Mouse (Mus musculus) kidney, adult 18-20 months (tissue): ENCODE data around the gene Fxr2.

Experiments
- DNase-seq: peaks from one replicate; pipeline ENCODE4 v3.0.0; 2021

The Fxr2 gene

DNA sequence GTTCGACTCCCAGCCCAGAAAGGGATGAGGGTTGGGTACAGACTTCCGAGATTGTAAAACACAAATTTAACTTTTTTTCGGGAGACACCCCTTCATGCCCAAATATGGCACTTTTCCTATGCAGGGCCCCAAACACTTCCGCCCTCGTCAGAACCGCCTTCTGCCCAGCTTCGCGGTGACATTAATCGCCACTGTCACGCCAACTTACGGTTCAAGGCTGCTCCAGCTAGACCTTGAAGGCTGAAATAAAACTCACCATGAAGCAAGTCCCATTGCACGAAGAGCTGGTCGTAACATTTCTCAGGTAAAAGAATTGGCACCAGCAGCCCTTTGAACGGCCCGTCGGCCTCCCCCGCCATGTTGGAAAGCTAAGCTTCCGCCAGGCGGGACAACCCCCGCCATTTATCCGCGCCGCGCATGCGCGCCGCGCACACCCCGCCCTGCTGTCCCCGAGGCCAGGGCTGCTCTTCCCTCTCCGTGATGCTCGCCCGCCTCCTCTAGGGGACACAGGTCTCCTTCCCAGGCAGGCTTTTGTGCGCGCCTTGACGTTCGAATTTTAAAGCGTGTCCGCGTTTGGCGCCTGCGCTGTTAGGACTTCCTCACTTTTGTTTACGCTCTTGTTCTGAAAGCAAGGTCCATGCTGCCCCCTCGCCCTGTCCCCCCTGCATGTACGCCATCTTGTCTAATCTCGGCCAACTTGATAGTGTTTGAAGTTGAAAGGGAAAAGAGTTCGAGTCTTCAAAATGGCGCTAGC, 29.6 kb downstream of the Fxr2 start, which contains the start of gene Mpdu1:
Mpdu1 (minus strand) TSS at position 430 of the 754 bp plus-strand sequence.
- DNase-seq, result peak; percentile 93

DNA sequence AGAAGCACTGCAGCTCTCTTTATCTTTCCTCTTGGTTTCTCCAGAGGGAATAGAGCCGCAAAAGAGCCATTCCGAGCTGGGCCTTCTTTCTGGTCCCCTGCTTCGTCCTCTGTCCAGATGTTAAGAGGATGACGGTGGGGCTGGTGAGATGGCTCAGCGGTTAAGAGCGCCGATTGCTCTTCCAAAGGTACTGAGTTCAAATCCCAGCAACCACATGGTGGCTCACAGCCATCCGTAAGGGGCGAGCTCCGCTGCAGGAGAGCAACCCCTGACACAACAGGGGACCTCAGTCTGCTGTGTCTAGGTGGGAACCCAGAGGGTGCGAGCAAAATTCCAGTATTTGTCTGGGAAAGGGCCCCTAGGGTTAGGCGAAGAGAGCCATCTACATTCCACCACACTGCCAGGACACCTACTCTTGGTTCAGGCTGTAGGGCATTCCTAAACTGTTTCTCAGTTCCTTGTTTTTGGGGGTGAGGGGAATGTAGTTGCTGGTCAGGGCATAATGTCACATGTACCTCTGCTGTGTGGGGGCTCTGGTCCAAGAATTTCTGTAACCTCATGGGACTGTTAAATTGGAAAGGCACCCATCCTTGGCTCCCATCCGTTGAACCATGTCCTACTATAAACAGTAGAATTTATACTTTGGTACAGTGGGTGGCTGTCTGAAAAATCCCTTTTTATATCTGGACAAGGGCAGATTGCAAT, 30.3 kb downstream of the Fxr2 start:
- DNase-seq, result no peak

- DNase-seq, result no peak
Measured at GRCm38 (mm10) chr11:69663795-69664194, 31.0 kb downstream of the Fxr2 start.

GRCm38 (mm10) chr11:69664841-69665240, 32.1 kb downstream of the Fxr2 start:
- no peak for DNase-seq

- no peak for DNase-seq
Measured at GRCm38 (mm10) chr11:69665457-69665960, 32.7 kb downstream of the Fxr2 start.

GRCm38 (mm10) chr11:69665961-69666664, 33.3 kb downstream of the Fxr2 start, which contains the start of gene Cd68:
Gene Cd68, minus strand, starts transcription at chr11:69666153.
- DNase-seq, result no peak

DNA sequence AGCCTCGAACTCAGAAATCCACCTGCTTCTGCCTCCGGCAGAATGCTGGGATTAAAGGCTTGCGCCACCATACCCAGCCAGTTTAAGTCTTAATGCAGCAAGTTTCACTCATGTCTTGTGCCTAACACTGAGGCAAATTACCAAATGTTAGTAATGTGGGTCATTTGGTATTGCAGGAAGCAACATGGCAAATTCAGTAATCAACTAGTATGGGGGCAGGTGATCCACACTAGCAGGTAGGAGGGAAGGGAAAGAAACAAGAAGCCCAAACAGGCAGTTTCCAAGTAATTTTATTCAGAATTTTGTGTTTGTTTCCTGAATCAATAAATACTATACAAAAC, 33.8 kb downstream of the Fxr2 start:
- no peak for DNase-seq

DNA sequence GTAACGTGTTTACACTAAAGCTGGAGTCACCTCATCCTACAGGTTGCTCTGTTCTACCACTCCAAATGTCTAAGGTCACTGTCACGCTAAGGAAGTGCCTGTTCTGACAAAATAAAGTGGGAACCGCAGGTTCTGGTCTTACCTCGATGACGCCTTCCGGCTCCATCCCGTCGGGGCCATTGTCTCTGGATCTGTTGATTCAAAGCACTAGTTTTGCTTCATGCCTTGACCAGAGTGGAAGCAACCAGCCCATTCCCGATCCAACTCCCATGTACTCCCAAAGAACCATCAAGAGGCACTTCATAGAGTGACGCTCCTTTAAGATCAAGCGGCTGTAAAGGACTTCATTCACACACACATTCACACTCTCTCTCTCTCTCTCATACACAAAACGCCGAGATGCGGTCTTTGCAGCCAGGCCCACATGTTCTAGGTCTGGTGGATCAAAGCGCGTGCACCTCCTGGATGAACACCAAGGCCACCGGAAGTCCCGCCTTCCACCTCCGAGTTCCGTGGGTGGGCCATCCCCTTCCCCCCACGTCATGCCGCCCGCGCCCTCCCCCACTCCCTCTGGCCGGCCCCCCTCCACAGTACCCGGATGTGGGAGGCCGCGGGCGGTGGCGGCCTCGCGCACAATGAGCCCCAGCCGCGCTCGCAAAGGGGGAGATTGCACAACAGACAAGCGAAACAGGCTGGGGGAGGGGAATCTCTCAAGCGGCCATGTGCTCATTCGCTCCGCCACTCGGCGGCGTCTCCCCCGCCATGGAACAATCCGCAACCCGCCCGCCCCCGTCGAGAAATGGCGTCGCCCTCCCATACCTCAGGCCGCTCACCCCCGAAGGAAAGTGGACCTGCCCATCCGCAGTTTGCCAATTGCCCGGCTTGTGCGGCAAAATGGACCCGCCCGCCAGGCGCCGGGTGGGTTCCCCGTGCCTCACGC, 38.3 kb downstream of the Fxr2 start:
- peak; percentile 93 for DNase-seq

DNA sequence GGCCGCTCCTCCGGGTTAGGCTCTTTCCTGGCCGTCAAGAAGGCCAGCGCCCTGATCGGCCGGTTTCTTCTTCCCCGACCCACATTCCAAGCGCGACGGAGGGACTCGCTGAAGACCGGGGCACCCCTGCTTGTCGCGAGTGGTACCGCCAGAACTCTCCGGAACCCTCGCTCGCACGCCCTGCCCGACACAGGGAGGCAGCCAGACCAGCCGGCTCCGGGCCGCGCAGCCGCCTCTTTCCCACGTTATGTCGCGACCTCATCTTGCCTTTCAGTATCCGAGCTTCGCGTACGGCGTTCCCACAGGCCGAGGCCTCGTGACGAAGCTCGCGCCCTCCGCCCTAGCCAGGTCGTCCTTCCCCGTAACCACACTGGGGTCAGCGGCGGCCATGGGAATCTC, 38.9 kb downstream of the Fxr2 start:
- no peak for DNase-seq

DNA sequence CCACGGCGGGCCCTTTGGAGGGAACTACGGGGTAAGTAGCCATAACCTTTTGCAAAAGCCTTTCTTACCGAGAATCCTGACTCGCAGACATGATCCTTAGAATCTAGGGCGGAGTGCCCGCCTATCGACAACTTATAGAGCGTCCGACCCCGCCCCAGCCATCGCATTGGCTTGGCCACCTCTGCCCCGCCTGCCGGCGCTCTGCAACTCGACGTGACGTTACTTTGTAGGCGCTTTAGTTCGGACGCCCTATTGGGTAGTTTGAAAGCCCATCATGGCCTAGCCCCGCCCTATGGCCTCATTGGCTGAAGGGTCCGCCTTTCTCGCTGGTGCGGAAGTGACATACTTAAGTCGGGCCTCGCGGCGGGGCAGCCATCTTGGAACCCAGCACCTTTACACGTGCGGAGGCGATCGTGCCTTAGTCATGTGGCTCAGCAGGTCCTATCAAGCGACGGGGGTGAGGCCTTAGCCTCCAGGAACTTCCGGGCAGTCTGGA, 39.5 kb downstream of the Fxr2 start, which contains the start of gene Eif4a1:
Eif4a1 (minus strand) TSS at position 213 of the 496 bp plus-strand sequence.
- DNase-seq, result peak; percentile 100

- no peak for DNase-seq
Measured at GRCm38 (mm10) chr11:69679144-69679543, 46.4 kb downstream of the Fxr2 start.

GRCm38 (mm10) chr11:69680136-69680855, 47.5 kb downstream of the Fxr2 start:
- no peak for DNase-seq

DNA sequence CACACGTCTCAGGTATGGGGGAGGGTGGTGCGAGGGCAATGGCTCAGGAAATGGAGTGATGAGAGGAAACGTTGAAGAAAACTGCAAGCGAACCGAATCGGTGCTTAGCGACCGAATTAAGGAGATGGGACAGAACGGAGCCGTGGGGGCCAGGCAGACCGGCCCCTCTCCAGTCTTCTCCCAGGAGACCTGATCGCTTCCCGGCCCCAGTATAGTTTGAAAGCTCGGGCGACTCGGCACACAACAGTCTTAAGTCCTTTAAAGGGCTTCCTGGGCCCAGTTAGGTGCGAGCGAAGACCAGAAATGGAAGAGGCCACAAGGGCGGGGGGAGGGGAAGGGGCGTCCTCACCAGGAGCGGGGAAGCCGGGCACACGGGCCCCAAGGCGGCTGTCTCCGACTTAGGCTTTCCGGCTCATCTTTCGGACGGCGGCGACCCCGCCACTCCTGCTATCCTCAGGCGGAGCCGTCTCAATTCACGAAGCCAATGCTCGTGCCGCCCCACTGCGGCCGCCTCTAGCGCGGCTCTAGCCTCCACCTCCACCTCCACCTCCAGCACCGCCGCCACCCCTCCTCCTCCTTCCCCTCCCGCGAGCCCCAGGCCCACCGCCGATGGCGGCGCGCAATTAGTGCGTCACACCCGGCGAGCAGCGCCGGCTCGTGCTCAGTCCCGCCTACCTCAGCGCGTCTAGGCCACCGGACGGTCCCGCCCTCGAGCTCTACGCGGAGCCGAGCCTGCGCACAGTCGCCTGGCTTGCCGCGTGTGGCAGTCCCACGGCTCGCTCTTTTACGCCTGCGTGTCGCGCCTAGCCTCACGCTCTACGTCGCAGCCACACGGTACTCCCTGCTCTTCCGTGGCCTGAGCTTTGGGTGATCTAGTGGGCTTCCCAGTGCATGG, 48.8 kb downstream of the Fxr2 start, which contains the start of gene Senp3:
Senp3 (minus strand) TSS at position 771 of the 895 bp plus-strand sequence.
- peak; percentile 95 for DNase-seq

DNA sequence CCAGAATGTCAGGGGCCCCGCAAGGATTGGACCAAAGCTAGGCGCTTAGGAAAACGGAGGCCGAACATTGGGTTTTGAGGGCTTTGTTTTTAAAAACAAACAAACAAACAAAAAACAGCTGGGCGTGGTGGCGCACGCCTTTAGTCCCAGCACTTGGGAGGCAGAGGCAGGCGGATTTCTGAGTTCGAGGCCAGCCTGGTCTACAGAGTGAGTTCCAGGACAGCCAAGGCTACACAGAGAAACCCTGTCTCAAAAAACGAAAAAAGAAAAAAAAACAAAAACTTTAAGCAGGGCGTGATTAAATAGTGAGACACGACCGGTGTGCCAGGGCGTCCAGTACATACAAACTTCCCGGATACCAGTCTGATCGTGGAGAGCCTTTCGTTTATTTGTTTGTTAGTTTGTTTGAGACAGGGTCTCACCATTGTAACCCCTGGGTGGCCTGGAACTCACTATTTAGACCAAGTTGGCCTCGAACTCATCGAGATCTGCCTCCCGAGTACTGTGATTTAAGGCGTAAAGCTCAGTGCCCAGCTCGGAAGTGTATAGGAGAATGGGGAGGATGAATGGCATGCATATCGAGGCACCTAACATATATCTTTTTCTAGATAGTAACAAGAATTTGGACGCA, 49.5 kb downstream of the Fxr2 start:
- DNase-seq, result no peak

DNA sequence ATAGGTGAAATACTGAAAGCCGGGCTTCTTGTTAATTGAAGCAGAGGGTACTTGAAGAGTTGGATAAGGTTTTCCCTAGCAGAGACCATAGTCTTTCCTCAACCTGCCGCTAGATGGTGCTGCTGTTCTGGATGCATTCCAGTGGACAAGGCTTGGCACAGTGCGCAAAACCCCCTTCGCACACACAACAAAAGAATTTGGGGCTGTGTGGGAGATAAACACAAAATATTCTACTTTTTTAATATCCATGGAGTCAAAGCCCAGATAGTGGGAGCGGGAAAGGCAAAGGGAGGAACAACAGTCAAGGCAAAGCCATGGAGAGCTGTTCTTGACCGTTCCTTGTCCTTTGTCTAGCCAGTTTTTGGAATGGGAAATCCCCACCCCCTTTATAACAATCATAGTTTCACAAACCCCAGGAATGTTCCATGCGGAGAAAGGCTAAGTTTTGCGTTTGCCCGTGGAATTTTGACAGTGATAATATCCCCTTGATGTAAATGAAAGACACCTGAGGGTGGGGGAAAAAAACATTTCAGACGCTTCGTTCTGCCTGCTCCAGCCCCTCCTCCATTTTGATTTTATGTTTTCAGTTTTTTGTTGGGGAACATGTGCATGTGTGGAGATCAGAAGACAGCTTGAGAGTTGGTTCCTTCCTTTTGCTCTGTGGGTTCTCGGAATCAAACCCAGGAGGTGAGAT, 50.2 kb downstream of the Fxr2 start:
- peak; percentile 89 for DNase-seq

- DNase-seq, result no peak
Measured at GRCm38 (mm10) chr11:69683576-69683975, 50.8 kb downstream of the Fxr2 start.

DNA sequence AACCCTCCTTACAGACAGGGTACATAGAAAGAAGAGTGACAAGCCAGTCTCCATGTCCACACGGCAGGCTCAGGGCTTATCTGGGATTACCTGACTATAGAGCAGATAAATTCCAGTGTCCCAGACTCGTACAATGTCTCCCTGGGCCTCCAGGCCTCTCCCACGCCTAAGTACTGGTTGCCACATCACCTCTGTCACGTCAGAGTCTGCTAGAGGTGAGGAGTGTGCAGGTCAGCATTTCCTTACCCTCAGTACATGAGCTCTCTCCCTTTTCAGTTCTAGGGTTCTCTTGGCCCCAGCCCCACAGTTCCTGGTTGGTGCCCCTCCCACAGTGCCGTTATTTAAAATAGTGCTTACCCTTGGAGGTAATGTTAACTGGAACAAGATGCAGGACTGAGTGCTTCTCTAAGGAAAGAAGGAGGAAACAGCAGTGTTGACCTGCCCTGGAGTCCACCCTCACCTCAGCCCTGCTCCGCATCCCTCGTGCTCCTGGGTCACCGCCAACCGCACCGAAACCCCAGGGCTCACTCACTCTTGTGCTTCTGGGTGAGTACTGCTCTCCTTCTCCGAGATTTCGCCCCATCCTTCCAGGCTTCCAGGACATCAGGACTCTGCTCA, 51.4 kb downstream of the Fxr2 start:
- DNase-seq, result no peak

DNA sequence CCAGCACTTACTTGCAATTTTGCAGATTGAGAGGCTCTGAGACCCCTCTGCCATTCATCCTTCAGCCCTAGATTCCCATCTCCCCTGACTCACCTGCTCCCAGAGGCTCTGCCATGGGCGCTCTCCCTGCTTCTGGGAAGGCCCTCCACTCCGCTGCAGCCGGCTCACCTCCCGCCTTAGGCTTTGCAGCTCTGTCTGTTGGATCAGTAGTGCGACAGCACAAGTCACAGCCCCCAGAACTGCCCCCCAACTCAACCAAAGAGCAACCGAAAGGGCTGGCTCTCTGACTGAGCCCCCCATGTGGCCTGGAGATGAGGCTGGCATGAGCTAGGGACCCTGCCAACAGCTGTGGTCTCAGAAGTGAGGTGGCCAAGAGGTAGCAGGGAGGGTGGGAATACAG, 52.1 kb downstream of the Fxr2 start:
- DNase-seq, result peak; percentile 13
